Mouse (Mus musculus) liver, adult 10 weeks (tissue): ENCODE data around the gene Snapin. TPM values are rescaled to one million over a fixed set of nuclear protein-coding genes. Genes with fewer than 3 reads are reported as not detected.

ENCODE experiments used
- polyA plus RNA-seq: library from polyadenylated mRNA; stranded (reverse); fragments of 350-450 nt; fragmentation: Illumina TruSeq; extraction: RNeasy Lipid Tissue Mini Kit (QIAGEN cat#74804); gene quantifications from one replicate; pipeline ENCODE4 v1.2.3, GENCODE M21; 2014; ENCODE audit warnings: low read depth, low replicate concordance

The Snapin gene
- polyA plus RNA-seq, result 31.9 TPM

GRCm38 (mm10) chr3:90490696-90491256 is at the start of gene Snapin:
Gene Snapin, minus strand, starts transcription at chr3:90491033.

GRCm38 (mm10) chr3:90537141-90537904 is 46.5 kb upstream of the Snapin start, which contains the start of gene S100a16:
Gene S100a16, plus strand, starts transcription at chr3:90537254.

GRCm38 (mm10) chr3:90526580-90526979 is 35.7 kb upstream of the Snapin start, which contains the start of gene S100a14:
Gene S100a14, plus strand, starts transcription at chr3:90526856.

GRCm38 (mm10) chr3:90513796-90514590 is 23.2 kb upstream of the Snapin start, which contains the start of the genes S100a1 and S100a13:
Gene S100a1, minus strand, starts transcription at chr3:90514392.
Gene S100a13, plus strand, starts transcription at chr3:90514435.

GRCm38 (mm10) chr3:90508950-90509746 is 18.3 kb upstream of the Snapin start, which contains the start of gene Chtop:
Gene Chtop, minus strand, starts transcription at chr3:90509498.

GRCm38 (mm10) chr3:90475831-90476611 is 14.8 kb downstream of the Snapin start, which contains the start of gene Ilf2:
Gene Ilf2, plus strand, starts transcription at chr3:90476126.

GRCm38 (mm10) chr3:90465686-90466310 is 25.0 kb downstream of the Snapin start, which contains the start of gene Npr1:
Gene Npr1, minus strand, starts transcription at chr3:90465866.

Other genes with a start within 250 kb of the Snapin start
- not detected for gene Creb3l4, start 247.5 kb downstream of the Snapin start, polyA plus RNA-seq
- 57.5 TPM for gene Slc39a1, start 242.9 kb downstream of the Snapin start, polyA plus RNA-seq
- gene Crtc2, start 236.9 kb downstream of the Snapin start, polyA plus RNA-seq, result 12.9 TPM
- 0.87 TPM for gene Dennd4b, start 225.8 kb downstream of the Snapin start, polyA plus RNA-seq
- gene Gatad2b, start 197.9 kb downstream of the Snapin start, polyA plus RNA-seq, result 13.4 TPM
- not detected for gene Slc27a3, start 101.1 kb downstream of the Snapin start, polyA plus RNA-seq
- gene Ints3, start 57.4 kb downstream of the Snapin start, polyA plus RNA-seq, result 3.6 TPM
- gene Npr1, start 25.2 kb downstream of the Snapin start, polyA plus RNA-seq, result 3.0 TPM
- 16.2 TPM for gene Ilf2, start 14.9 kb downstream of the Snapin start, polyA plus RNA-seq
- 71.7 TPM for gene Chtop, start 18.5 kb upstream of the Snapin start, polyA plus RNA-seq
- 118 TPM for gene S100a1, start 23.4 kb upstream of the Snapin start, polyA plus RNA-seq
- gene S100a13, start 23.4 kb upstream of the Snapin start, polyA plus RNA-seq, result 21.7 TPM
- gene S100a14, start 35.8 kb upstream of the Snapin start, polyA plus RNA-seq, result not detected
- gene S100a16, start 46.2 kb upstream of the Snapin start, polyA plus RNA-seq, result 12.6 TPM
- gene S100a3, start 69.5 kb upstream of the Snapin start, polyA plus RNA-seq, result not detected
- not detected for gene S100a2, start 99.2 kb upstream of the Snapin start, polyA plus RNA-seq
- gene Gm42674, start 110.9 kb upstream of the Snapin start, polyA plus RNA-seq, result not detected
- gene S100a4, start 112.7 kb upstream of the Snapin start, polyA plus RNA-seq, result 1.1 TPM
- gene S100a5, start 117.5 kb upstream of the Snapin start, polyA plus RNA-seq, result not detected
- 1.2 TPM for gene S100a6, start 121.8 kb upstream of the Snapin start, polyA plus RNA-seq
- gene S100a7a, start 163.0 kb upstream of the Snapin start, polyA plus RNA-seq, result not detected
- gene S100a8, start 177.9 kb upstream of the Snapin start, polyA plus RNA-seq, result 4.1 TPM
- gene S100a9, start 204.7 kb upstream of the Snapin start, polyA plus RNA-seq, result 2.4 TPM
- gene Pglyrp4, start 235.9 kb upstream of the Snapin start, polyA plus RNA-seq, result not detected